Mouse (Mus musculus) neural tube, embryonic 13.5 days (tissue): ENCODE data around the gene Vcan. TPM values are rescaled to one million over a fixed set of nuclear protein-coding genes. Genes with fewer than 3 reads are reported as not detected.
A peak's percentile ranks its signal among the peaks of the same experiment; 100 is the strongest.

Source experiments
- ATAC-seq: fragments of 200-750 bp; cut with Nextera tagmentation; 2 replicates; pipeline ENCODE4 v1.8.0; 2017; ENCODE audit warnings: low read depth, mild to moderate bottlenecking, moderate TSS enrichment, moderate library complexity
- H3K27ac ChIP-seq: fragments of 300-500 bp; sonication (generic); replicated peaks from 2 replicates; pipeline ENCODE4 v1.5.1; 2015; ENCODE audit warnings: moderate library complexity, mild to moderate bottlenecking, inconsistent platforms
- H3K27me3 ChIP-seq: fragments of 300-500 bp; sonication (generic); 2 replicates; pipeline ENCODE4 v1.6.1; 2015; ENCODE audit warnings: mild to moderate bottlenecking, inconsistent platforms
- H3K36me3 ChIP-seq: fragments of 300-500 bp; sonication (generic); 2 replicates; pipeline ENCODE4 v1.6.1; 2015; ENCODE audit warnings: mild to moderate bottlenecking, inconsistent platforms
- H3K4me1 ChIP-seq: fragments of 300-500 bp; sonication (generic); replicated peaks from 2 replicates; pipeline ENCODE4 v1.6.1; 2015; ENCODE audit warnings: inconsistent platforms
- H3K4me2 ChIP-seq: fragments of 300-500 bp; sonication (generic); 2 replicates; pipeline ENCODE4 v1.6.1; 2015; ENCODE audit warnings: inconsistent platforms, mild to moderate bottlenecking, moderate library complexity
- H3K4me3 ChIP-seq: fragments of 300-500 bp; sonication (generic); 2 replicates; pipeline ENCODE4 v1.5.1; 2015; ENCODE audit warnings: mild to moderate bottlenecking, inconsistent platforms
- H3K9ac ChIP-seq: fragments of 300-500 bp; sonication (generic); 2 replicates; pipeline ENCODE4 v1.6.1; 2015; ENCODE audit warnings: moderate library complexity, mild to moderate bottlenecking, inconsistent platforms
- H3K9me3 ChIP-seq: fragments of 300-500 bp; sonication (generic); 2 replicates; pipeline ENCODE4 v1.6.1; 2016; ENCODE audit warnings: inconsistent platforms
- WGBS: fragments of 180-500 bp; shearing (Covaris S2); methylation state at CpG from one replicate; pipeline ENCODE4 v1.1.7; 2015; 5-methylcytosine and 5-hydroxymethylcytosine counted together
- polyA plus RNA-seq: library from polyadenylated mRNA; unstranded; fragments of >200 nt; fragmentation: Nextera tagmentation; extraction: Ambion mirVana; gene quantifications from 2 replicates; pipeline ENCODE4 v1.2.1, GENCODE M21; 2015

Vcan gene
- polyA plus RNA-seq, 1 experiment from 2014 or later = 19.9 TPM

GRCm38 (mm10) chr13:89653279-89653678, 89.0 kb downstream of the Vcan start:
- Histone ChIP-seq H3K4me1 (no peaks in the 10 kb centered on the region), H3K36me3 (0 out of 2 replicates have a peak, but pooled peaks cover 5% of the 10 kb centered on the region), H3K9ac (no peak overlapping the region), H3K27me3 (no peaks in the 10 kb centered on the region), H3K4me2 (no peak overlapping the region), H3K27ac (no peak overlapping the region), H3K9me3 (no peaks in the 10 kb centered on the region), H3K4me3 (no peak overlapping the region)
- WGBS = 88% methylated on average over 2 of the region's 2 CpGs
- no peak for ATAC-seq

- no peak overlapping the region for H3K4me2 ChIP-seq
- no peaks in the 10 kb centered on the region for H3K4me1 ChIP-seq
- H3K36me3 ChIP-seq = 0 out of 2 replicates have a peak, but pooled peaks cover 5% of the 10 kb centered on the region
- 66% methylated on average over 1 of the region's 1 CpGs for WGBS
- no peak overlapping the region for H3K4me3 ChIP-seq
- no peak overlapping the region for H3K27ac ChIP-seq
- H3K9me3 ChIP-seq = no peaks in the 10 kb centered on the region
- no peak for ATAC-seq
- H3K27me3 ChIP-seq = no peaks in the 10 kb centered on the region
- no peak overlapping the region for H3K9ac ChIP-seq
Measured at GRCm38 (mm10) chr13:89652773-89653172, 89.5 kb downstream of the Vcan start.

GRCm38 (mm10) chr13:89645589-89645988, 96.7 kb downstream of the Vcan start:
- no peaks in the 10 kb centered on the region for H3K9me3 ChIP-seq
- H3K4me1 ChIP-seq = no peaks in the 10 kb centered on the region
- 80% methylated on average over 2 of the region's 2 CpGs for WGBS
- H3K27ac ChIP-seq = no peak overlapping the region
- no peak for ATAC-seq
- no peak overlapping the region for H3K4me3 ChIP-seq
- H3K36me3 ChIP-seq = no peaks in the 10 kb centered on the region
- H3K27me3 ChIP-seq = no peaks in the 10 kb centered on the region
- H3K9ac ChIP-seq = no peak overlapping the region
- H3K4me2 ChIP-seq = no peak overlapping the region

- no peak overlapping the region for H3K9ac ChIP-seq
- H3K4me1 ChIP-seq = no peaks in the 10 kb centered on the region
- H3K27me3 ChIP-seq = no peaks in the 10 kb centered on the region
- no peaks in the 10 kb centered on the region for H3K36me3 ChIP-seq
- H3K9me3 ChIP-seq = no peaks in the 10 kb centered on the region
- H3K27ac ChIP-seq = no peak overlapping the region
- 62% methylated on average over 3 of the region's 3 CpGs for WGBS
- no peak overlapping the region for H3K4me2 ChIP-seq
- H3K4me3 ChIP-seq = no peak overlapping the region
- ATAC-seq = no peak
Measured at GRCm38 (mm10) chr13:89637012-89637411, 105.3 kb downstream of the Vcan start.

- H3K27me3 ChIP-seq = no peaks in the 10 kb centered on the region
- H3K27ac ChIP-seq = no peak overlapping the region
- WGBS = 27% methylated on average over 4 of the region's 4 CpGs
- no peak overlapping the region for H3K9ac ChIP-seq
- H3K4me3 ChIP-seq = no peak overlapping the region
- H3K4me1 ChIP-seq = no peaks in the 10 kb centered on the region
- peak; percentile 74 for ATAC-seq
- no peaks in the 10 kb centered on the region for H3K36me3 ChIP-seq
- H3K9me3 ChIP-seq = no peaks in the 10 kb centered on the region
- H3K4me2 ChIP-seq = no peak overlapping the region
Measured at GRCm38 (mm10) chr13:89634137-89634683, 108.1 kb downstream of the Vcan start.

- H3K36me3 ChIP-seq = no peaks in the 10 kb centered on the region
- H3K27me3 ChIP-seq = no peaks in the 10 kb centered on the region
- H3K27ac ChIP-seq = no peak overlapping the region
- no peak for ATAC-seq
- no peak overlapping the region for H3K9ac ChIP-seq
- H3K4me1 ChIP-seq = no peaks in the 10 kb centered on the region
- no peaks in the 10 kb centered on the region for H3K9me3 ChIP-seq
- WGBS = 85% methylated on average over 3 of the region's 3 CpGs
- no peak overlapping the region for H3K4me3 ChIP-seq
- H3K4me2 ChIP-seq = no peak overlapping the region
Measured at GRCm38 (mm10) chr13:89619064-89619463, 123.2 kb downstream of the Vcan start.

GRCm38 (mm10) chr13:89607399-89607798, 134.9 kb downstream of the Vcan start:
- Histone ChIP-seq H3K27ac (no peak overlapping the region), H3K9ac (no peak overlapping the region), H3K4me3 (no peak overlapping the region), H3K36me3 (no peaks in the 10 kb centered on the region), H3K27me3 (no peaks in the 10 kb centered on the region), H3K4me1 (no peaks in the 10 kb centered on the region), H3K9me3 (no peaks in the 10 kb centered on the region), H3K4me2 (no peak overlapping the region)
- no peak for ATAC-seq
- WGBS = 50% methylated on average over 3 of the region's 3 CpGs

Other genes starting within 250 kb of the Vcan start
- 3.0 and 4.7 TPM in 2 replicates for gene Hapln1, start 202.7 kb downstream of the Vcan start, polyA plus RNA-seq